Mouse (Mus musculus) spleen, adult 2 months (tissue): ENCODE measurements around the gene Thsd7b.

Experiments used
- CTCF ChIP-seq: fragments of 200-500 bp; IDR thresholded peaks from 2 replicates; pipeline ENCODE4 v1.5.1; 2011; ENCODE audit warnings: mild to moderate bottlenecking, inconsistent platforms; ENCODE audit not compliant: insufficient read depth, insufficient read length, insufficient replicate concordance; ENCODE audit errors: extremely low read depth
- POLR2A ChIP-seq: fragments of 200-500 bp; IDR thresholded peaks from 2 replicates; pipeline ENCODE4 v1.6.1; 2011; ENCODE audit warnings: low read depth, low read length, inconsistent platforms

DNA sequence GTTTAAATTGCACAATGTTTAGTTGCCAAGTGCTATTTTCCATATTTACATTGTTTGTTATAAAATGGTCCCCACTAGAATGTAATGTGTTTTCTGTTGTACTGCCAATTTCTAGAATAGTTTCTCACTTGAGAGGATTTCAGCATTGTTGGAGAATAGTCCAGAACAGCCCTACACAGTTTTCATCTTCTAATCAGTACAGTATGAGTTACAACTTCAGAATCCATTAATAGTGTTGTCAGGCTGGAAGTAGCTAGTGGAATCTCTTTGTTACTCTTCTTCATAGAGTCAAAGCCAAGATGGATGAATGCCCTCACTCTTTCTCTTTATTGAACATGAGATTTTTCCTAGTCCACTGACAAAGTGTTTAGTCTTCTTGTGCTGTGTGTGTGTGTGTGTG, 525.4 kb downstream of the Thsd7b start:
- no peak for TF ChIP-seq POLR2A
- TF ChIP-seq CTCF: no peak
